Mouse (Mus musculus): ENCODE measurements around the gene Dpp6. TPM values are rescaled to one million over a fixed set of nuclear protein-coding genes. Genes with fewer than 3 reads are reported as not detected.

Dpp6 gene
- polyA plus RNA-seq, 1 experiment from 2014 or later: 3.5 TPM

GRCm38 (mm10) chr5:26969941-26970590, 153.1 kb downstream of the Dpp6 start:
- H3K9me3 ChIP-seq: no peaks in the 10 kb centered on the region
- H3K27me3 ChIP-seq: no peaks in the 10 kb centered on the region
- H3K9ac ChIP-seq: no peak overlapping the region
- H3K4me1 ChIP-seq: no peaks in the 10 kb centered on the region
- no peak overlapping the region for H3K4me3 ChIP-seq
- ATAC-seq (ENCODE audit: insufficient number of reproducible peaks, insufficient read depth, low FRiP score, low TSS enrichment, low read depth): no peak
- WGBS: 52% methylated on average over 6 of the region's 6 CpGs
- H3K27ac ChIP-seq: no peak overlapping the region
- H3K4me2 ChIP-seq: no peak overlapping the region
- H3K36me3 ChIP-seq: no peaks in the 10 kb centered on the region

- 29% methylated on average over 4 of the region's 4 CpGs for WGBS
- ATAC-seq (ENCODE audit: insufficient number of reproducible peaks, insufficient read depth, low FRiP score, low TSS enrichment, low read depth): no peak
Measured at GRCm38 (mm10) chr5:26973166-26973565, 156.2 kb downstream of the Dpp6 start.

GRCm38 (mm10) chr5:26979348-26979747, 162.3 kb downstream of the Dpp6 start:
- Histone ChIP-seq H3K4me3 (no peak overlapping the region), H3K27me3 (no peaks in the 10 kb centered on the region), H3K36me3 (no peaks in the 10 kb centered on the region), H3K27ac (no peak overlapping the region), H3K4me1 (no peaks in the 10 kb centered on the region), H3K9ac (no peak overlapping the region), H3K9me3 (no peaks in the 10 kb centered on the region), H3K4me2 (no peak overlapping the region)
- ATAC-seq (ENCODE audit: insufficient number of reproducible peaks, insufficient read depth, low FRiP score, low TSS enrichment, low read depth): no peak
- WGBS: 52% methylated on average over 1 of the region's 1 CpGs

More at GRCm38 (mm10) chr5:26973166-26973565, 156.2 kb downstream of the Dpp6 start:
- Histone ChIP-seq H3K4me3 (no peak overlapping the region), H3K27ac (no peak overlapping the region), H3K27me3 (no peaks in the 10 kb centered on the region), H3K9ac (no peak overlapping the region), H3K9me3 (no peaks in the 10 kb centered on the region), H3K4me1 (no peaks in the 10 kb centered on the region), H3K4me2 (no peak overlapping the region), H3K36me3 (no peaks in the 10 kb centered on the region)

- no peak for ATAC-seq (ENCODE audit: insufficient number of reproducible peaks, insufficient read depth, low FRiP score, low TSS enrichment, low read depth)
- Histone ChIP-seq H3K27ac (no peak overlapping the region), H3K27me3 (no peaks in the 10 kb centered on the region), H3K9me3 (no peaks in the 10 kb centered on the region), H3K4me2 (no peak overlapping the region), H3K4me1 (no peaks in the 10 kb centered on the region), H3K4me3 (no peak overlapping the region), H3K9ac (no peak overlapping the region), H3K36me3 (no peaks in the 10 kb centered on the region)
- 68% methylated on average over 3 of the region's 3 CpGs for WGBS
Measured at GRCm38 (mm10) chr5:26979755-26980154, 162.8 kb downstream of the Dpp6 start.

- no peak overlapping the region for H3K27ac ChIP-seq
- H3K4me1 ChIP-seq: no peaks in the 10 kb centered on the region; the same call in 1 of the 2 replicates
- no peaks in the 10 kb centered on the region for H3K36me3 ChIP-seq
- H3K4me3 ChIP-seq: no peak overlapping the region
- 10% methylated on average over 1 of the region's 1 CpGs for WGBS
- H3K9me3 ChIP-seq: no peaks in the 10 kb centered on the region
- H3K27me3 ChIP-seq: no peaks in the 10 kb centered on the region
- H3K4me2 ChIP-seq: no peak overlapping the region
- H3K9ac ChIP-seq: no peak overlapping the region
- ATAC-seq (ENCODE audit: insufficient number of reproducible peaks, insufficient read depth, low FRiP score, low TSS enrichment, low read depth): no peak
Measured at GRCm38 (mm10) chr5:26985114-26985513, 168.1 kb downstream of the Dpp6 start.

- Histone ChIP-seq H3K36me3 (no peaks in the 10 kb centered on the region), H3K9ac (no peak overlapping the region), H3K27me3 (no peaks in the 10 kb centered on the region), H3K4me2 (no peak overlapping the region), H3K4me1 (no peaks in the 10 kb centered on the region), H3K27ac (no peak overlapping the region), H3K4me3 (no peak overlapping the region), H3K9me3 (no peaks in the 10 kb centered on the region)
- 26% methylated on average over 2 of the region's 2 CpGs for WGBS
- ATAC-seq (ENCODE audit: insufficient number of reproducible peaks, insufficient read depth, low FRiP score, low TSS enrichment, low read depth): no peak
Measured at GRCm38 (mm10) chr5:26991587-26991986, 174.6 kb downstream of the Dpp6 start.

- Histone ChIP-seq H3K36me3 (no peaks in the 10 kb centered on the region), H3K27me3 (no peaks in the 10 kb centered on the region), H3K4me1 (no peaks in the 10 kb centered on the region), H3K27ac (no peak overlapping the region), H3K9me3 (no peaks in the 10 kb centered on the region), H3K9ac (no peak overlapping the region), H3K4me2 (no peak overlapping the region), H3K4me3 (no peak overlapping the region)
- WGBS: 87% methylated on average over 7 of the region's 7 CpGs
- no peak for ATAC-seq (ENCODE audit: insufficient number of reproducible peaks, insufficient read depth, low FRiP score, low TSS enrichment, low read depth)
Measured at GRCm38 (mm10) chr5:27003537-27003936, 186.5 kb downstream of the Dpp6 start.

GRCm38 (mm10) chr5:27009157-27009556, 192.2 kb downstream of the Dpp6 start:
- H3K9me3 ChIP-seq: no peaks in the 10 kb centered on the region
- H3K4me3 ChIP-seq: no peak overlapping the region
- no peaks in the 10 kb centered on the region for H3K27me3 ChIP-seq
- no peaks in the 10 kb centered on the region for H3K36me3 ChIP-seq
- no peaks in the 10 kb centered on the region for H3K4me1 ChIP-seq
- no peak overlapping the region for H3K27ac ChIP-seq
- no peak for ATAC-seq (ENCODE audit: insufficient number of reproducible peaks, insufficient read depth, low FRiP score, low TSS enrichment, low read depth)
- no peak overlapping the region for H3K4me2 ChIP-seq
- H3K9ac ChIP-seq: no peak overlapping the region

- Histone ChIP-seq H3K4me2 (no peak overlapping the region), H3K9me3 (no peaks in the 10 kb centered on the region), H3K4me3 (no peak overlapping the region), H3K4me1 (no peaks in the 10 kb centered on the region), H3K27me3 (no peaks in the 10 kb centered on the region), H3K9ac (no peak overlapping the region), H3K27ac (no peak overlapping the region), H3K36me3 (no peaks in the 10 kb centered on the region)
- WGBS: 86% methylated on average over 5 of the region's 5 CpGs
- no peak for ATAC-seq (ENCODE audit: insufficient number of reproducible peaks, insufficient read depth, low FRiP score, low TSS enrichment, low read depth)
Measured at GRCm38 (mm10) chr5:27010582-27010981, 193.6 kb downstream of the Dpp6 start.

GRCm38 (mm10) chr5:27018314-27018956, 201.4 kb downstream of the Dpp6 start:
- Histone ChIP-seq H3K9ac (no peak overlapping the region), H3K4me1 (no peaks in the 10 kb centered on the region), H3K36me3 (no peaks in the 10 kb centered on the region), H3K27me3 (no peaks in the 10 kb centered on the region), H3K4me2 (no peak overlapping the region), H3K27ac (no peak overlapping the region), H3K9me3 (no peaks in the 10 kb centered on the region), H3K4me3 (no peak overlapping the region)
- WGBS: 60% methylated on average over 3 of the region's 3 CpGs
- no peak for ATAC-seq (ENCODE audit: insufficient number of reproducible peaks, insufficient read depth, low FRiP score, low TSS enrichment, low read depth)

GRCm38 (mm10) chr5:27028611-27029010, 211.6 kb downstream of the Dpp6 start:
- Histone ChIP-seq H3K4me1 (no peaks in the 10 kb centered on the region), H3K4me2 (no peak overlapping the region), H3K4me3 (no peak overlapping the region), H3K9me3 (no peaks in the 10 kb centered on the region), H3K27me3 (no peaks in the 10 kb centered on the region), H3K9ac (no peak overlapping the region), H3K27ac (no peak overlapping the region), H3K36me3 (no peaks in the 10 kb centered on the region)
- 65% methylated on average over 1 of the region's 1 CpGs for WGBS
- ATAC-seq (ENCODE audit: insufficient number of reproducible peaks, insufficient read depth, low FRiP score, low TSS enrichment, low read depth): no peak

GRCm38 (mm10) chr5:27029784-27030183, 212.8 kb downstream of the Dpp6 start:
- WGBS: 18% methylated on average over 5 of the region's 5 CpGs
- Histone ChIP-seq H3K27me3 (no peaks in the 10 kb centered on the region), H3K36me3 (no peaks in the 10 kb centered on the region), H3K27ac (no peak overlapping the region), H3K4me1 (no peaks in the 10 kb centered on the region), H3K9ac (no peak overlapping the region), H3K4me3 (no peak overlapping the region), H3K4me2 (no peak overlapping the region), H3K9me3 (no peaks in the 10 kb centered on the region)
- ATAC-seq (ENCODE audit: insufficient number of reproducible peaks, insufficient read depth, low FRiP score, low TSS enrichment, low read depth): no peak
